Mouse (Mus musculus): ENCODE data around the gene P2rx7. TPM values are rescaled to one million over a fixed set of nuclear protein-coding genes. Genes with fewer than 3 reads are reported as not detected.
"Not testable (repeated sequence)": the region's sequence is repeated elsewhere in the genome, so short reads cannot be mapped to it uniquely, and the experiment has no call there.

The P2rx7 gene
- total RNA-seq, 2 experiments from 2014 or later, result 3.5 to 5.2 TPM

DNA sequence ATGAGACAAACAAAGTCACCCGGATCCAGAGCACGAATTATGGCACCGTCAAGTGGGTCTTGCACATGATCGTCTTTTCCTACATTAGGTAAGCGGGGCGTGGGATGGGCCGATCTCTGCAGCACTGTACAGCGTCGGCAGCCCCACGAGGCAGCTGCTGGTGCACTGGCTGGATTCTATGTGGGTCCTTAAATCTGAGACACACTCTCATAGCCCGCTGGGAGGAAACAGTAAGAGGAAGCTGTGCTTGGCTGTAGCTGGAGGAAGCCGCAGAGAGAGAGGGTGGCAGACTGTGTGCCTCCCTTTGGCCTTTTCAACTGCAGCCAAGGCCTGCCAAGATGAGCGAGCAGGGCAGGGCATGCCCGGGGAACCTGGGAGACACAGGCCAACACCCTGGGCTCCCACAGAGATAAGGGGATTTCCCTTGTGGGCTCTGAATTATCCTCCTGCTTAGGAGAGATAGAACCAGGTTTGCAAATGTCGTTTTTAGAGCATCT, 448 bp downstream of the P2rx7 start:
- DNase-seq, result peak; percentile 36 to 40

DNA sequence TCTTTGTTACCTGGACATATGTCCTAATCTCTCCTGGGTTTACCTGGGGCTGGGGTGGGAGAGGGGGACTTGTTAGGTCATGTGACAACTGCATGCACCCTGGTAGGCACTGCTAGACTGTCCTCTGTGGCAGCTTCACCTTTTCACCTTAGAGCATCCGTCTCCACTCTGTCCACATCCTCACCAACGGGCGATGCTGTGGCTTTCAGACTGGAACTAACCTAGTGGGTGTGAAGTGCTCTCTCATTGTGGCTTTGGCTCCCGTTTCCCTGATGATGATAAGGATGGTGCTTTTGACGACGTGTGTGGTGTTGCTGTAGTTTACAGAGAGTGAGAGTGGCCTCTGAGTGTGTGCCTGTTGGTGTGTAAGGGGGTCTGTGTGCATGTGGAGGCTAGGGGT, 1.6 kb downstream of the P2rx7 start:
- intact Hi-C loops (cut with DNase I), result loop anchor here (10.0 kb wide), 1 partner anchor 380 kb away; the partner anchor contains the start of gene Tctn1
- no peak for DNase-seq

More for the DNA sequence above, 448 bp downstream of the P2rx7 start:
- intact Hi-C loops (cut with DNase I), result loop anchor here (10.0 kb wide), 1 partner anchor 379 kb away; the partner anchor contains the start of gene Tctn1

DNA sequence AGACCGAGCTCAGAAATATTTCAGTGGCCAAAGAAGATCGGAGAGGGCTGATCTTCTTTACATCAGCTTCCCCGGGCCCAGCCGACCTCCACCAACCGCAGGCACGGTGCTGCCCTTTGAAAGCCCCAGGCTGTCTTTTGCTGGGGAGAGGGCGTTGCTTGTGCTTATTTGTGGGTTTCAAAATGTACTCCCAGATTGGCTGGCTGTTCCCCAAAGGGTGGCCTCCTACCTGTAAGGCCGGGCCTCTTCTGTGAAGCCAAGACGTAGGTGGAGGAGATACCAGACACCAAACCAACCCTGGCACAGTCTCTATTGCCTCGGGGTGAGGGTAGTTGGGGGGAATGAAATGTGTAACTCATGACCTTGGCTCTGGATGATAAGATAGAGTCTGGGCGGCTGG, 2.3 kb downstream of the P2rx7 start:
- no peak for DNase-seq
- intact Hi-C loops (cut with DNase I), result loop anchor here (10.0 kb wide), 1 partner anchor 381 kb away; the partner anchor contains the start of gene Tctn1

DNA sequence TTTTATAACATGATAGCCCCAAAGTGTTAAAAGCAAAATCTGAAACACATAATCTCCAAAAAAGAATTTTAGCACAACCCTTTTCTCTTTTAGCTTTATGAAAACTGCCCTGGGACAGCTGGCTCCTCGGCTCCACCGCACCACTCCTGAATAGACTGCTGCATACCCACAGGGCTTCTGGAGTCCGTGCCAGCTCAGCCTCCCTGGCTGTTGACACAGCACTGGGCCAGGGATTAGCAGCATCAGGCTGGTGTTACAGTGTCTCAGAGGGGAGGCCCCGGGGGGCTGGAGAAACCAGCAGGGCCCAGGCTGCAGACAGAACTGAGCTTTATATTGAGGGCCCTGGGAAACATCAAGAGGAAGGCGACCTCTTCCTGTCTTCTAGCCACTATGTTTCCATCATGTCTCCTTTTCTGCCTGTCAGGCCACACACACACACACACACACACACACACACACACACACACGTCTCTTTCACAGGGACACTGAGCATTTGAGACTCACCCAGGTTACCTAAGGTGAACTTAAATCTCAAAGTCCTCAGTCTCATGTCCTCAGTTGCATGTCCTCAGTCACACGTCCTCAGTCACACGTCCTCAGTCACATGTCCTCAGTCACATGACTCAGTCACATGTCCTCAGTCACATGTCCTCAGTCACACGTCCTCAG, 3.7 kb downstream of the P2rx7 start:
- DNase-seq, result peak in 1 of 2 experiments; percentile 21
- intact Hi-C loops (cut with DNase I), result loop anchor here (10.0 kb wide), 1 partner anchor 383 kb away; the partner anchor contains the start of gene Tctn1

DNA sequence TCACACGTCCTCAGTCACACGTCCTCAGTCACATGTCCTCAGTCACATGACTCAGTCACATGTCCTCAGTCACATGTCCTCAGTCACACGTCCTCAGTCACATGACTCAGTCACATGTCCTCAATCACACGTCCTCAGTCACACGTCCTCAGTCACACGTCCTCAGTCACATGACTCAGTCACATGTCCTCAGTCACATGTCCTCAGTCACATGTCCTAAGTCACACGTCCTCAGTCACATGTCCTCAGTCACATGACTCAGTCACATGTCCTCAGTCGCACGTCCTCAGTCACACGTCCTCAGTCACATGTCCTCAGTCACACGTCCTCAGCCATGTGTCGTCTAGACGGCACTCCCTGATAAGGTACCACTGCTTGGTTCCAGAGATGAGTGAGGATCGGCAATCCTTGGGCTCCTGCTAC, 4.3 kb downstream of the P2rx7 start:
- intact Hi-C loops (cut with DNase I), result loop anchor here (10.0 kb wide), 1 partner anchor 383 kb away; the partner anchor contains the start of gene Tctn1
- DNase-seq, result not testable (repeated sequence)

DNA sequence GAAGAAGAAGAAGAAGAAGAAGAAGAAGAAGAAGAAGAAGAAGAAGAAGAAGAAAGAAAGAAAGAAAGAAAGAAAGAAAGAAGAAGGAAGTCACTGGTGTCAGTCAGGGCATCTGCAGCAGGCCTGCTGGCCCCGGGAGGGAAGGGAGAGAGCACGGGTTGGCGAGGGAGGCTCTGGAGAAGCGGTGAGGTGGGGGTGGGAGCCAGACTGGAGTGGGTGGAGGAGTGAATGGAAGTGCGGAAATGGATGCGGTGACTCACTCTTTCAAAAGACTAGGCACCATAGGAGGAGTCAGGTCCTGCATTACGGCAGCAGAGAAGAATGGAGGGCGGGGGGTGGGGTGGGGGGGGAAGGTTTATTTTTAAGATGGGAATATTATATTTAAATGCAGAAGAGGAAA, 5.6 kb downstream of the P2rx7 start:
- intact Hi-C loops (cut with DNase I), result loop anchor here (10.0 kb wide), 1 partner anchor 384 kb away; the partner anchor contains the start of gene Tctn1
- no peak for DNase-seq

DNA sequence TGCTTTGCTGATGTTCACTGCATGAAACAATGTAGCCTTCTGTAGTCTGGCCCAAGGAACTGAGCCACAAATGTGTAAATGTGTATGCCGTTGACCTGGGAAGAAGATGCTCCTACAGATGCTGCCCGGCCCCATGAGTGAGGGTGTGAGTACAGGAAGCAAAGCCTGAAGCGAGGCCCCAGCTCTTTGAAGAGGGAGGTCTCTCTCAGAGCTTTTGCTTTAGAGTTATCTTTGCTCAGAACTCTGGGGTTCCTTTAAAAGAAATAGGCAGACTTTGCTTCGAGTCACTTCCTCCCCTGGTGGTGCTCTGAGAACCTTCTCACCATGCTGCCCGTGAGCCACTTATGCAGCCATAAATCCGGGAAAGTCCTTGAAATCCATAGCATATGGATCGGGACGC, 6.4 kb downstream of the P2rx7 start:
- DNase-seq, result no peak
- intact Hi-C loops (cut with DNase I), result no loop called here

DNA sequence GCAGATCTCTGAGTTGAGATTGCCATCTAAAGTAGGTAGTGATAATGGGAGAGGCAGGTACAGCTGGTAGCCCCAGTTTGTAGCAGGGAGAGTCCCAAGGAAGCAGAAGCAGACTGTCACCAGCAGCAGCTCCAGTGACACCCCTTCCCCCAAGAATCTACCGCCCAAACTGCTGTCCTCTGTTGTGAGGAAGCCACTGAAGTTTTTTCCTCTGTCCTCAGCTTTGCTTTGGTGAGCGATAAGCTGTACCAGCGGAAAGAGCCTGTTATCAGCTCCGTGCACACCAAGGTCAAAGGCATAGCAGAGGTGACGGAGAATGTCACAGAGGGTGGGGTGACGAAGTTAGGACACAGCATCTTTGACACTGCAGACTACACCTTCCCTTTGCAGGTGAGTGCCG, 8.8 kb downstream of the P2rx7 start:
- intact Hi-C loops (cut with DNase I), result no loop called here
- DNase-seq, result peak; percentile 27 to 46

DNA sequence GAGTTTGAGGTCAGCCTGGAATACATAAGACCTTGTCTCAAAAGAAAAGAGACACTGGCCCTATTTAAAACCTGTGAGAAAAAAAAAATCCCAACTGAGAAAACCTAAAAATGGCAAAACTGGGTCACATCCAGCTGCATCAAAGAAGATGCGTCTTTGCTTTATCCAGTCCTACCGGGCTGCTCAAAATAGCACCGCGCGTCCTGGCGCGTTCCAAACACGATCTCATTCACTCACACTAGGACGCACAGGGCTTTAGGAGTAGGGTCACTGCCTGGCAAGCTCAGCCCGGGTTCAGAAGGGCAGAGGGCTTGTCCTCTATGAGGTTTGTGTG, 9.4 kb downstream of the P2rx7 start:
- intact Hi-C loops (cut with DNase I), result no loop called here
- peak in 1 of 2 experiments; percentile 27 for DNase-seq

DNA sequence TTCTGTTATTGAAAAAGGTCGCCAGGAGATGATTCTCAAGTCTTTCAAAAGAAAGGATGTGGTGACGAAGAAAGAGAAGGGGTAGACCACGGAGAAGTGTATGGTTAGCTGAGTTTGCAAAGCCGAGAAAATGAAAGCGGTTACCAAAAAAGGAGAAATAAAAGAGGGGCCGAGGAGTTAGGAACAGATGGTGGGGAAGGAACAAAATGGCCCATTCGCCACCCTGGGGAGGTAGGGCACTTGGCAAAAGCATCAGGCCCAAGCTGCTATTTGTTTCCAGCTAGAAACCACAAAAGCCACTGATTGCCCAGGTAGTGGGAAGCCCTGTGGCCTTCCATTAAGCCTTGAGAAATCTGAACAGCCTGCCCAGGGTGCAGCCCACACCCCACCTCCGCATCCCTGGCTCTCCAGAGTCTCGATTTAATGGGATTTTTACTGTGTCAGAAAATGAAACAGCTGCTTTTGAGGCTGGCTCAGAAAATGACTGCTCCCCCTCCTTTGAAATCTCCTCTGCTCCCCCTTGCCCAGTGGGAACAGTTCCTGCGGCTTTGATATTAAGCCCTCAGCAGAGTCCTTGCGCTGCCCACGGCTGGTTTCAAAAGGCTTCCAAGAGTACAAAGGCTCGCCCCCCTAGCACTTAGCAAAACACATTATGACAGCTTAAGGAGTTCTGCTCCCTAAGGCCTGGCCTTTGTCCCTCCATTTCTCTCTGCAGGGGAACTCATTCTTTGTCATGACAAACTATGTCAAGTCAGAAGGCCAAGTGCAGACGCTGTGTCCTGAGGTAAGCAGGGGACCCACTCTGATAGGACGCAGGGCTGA, 9.9 kb downstream of the P2rx7 start:
- intact Hi-C loops (cut with DNase I), result no loop called here
- DNase-seq, result no peak

DNA sequence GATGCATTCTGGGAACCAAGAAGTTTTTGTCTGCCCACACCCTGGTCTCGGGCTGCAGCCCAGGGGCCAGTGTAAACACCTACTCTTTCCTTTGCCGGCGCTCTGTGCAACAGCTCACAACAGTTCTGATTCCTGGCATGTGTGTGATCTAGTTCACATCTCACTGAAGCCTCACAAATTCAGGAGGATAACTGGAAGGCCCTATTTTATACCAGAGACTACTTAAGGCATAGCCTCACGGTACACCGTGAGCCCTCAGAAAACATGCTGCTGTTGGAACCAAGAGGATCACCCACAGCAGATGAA, 10.5 kb downstream of the P2rx7 start:
- peak in 1 of 2 experiments; percentile 25 for DNase-seq
- intact Hi-C loops (cut with DNase I), result no loop called here

DNA sequence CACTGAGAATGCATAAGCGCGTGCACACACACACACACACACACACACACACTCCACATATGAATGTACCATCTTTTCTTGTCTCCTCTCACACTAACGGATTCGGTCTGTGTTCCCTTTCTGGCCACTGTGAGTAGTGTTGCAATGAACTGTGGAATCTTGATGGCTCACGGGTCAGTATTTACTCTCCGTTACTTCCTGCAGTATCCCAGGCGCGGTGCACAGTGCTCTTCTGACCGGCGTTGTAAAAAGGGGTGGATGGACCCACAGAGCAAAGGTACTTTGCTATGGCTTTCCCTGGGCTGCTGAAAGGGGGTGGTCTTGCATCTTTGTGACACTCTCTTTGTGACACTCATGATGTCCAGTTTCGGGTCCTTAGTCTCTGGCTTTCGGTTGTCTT, 13.1 kb downstream of the P2rx7 start:
- intact Hi-C loops (cut with DNase I), result no loop called here
- DNase-seq, result no peak

DNA sequence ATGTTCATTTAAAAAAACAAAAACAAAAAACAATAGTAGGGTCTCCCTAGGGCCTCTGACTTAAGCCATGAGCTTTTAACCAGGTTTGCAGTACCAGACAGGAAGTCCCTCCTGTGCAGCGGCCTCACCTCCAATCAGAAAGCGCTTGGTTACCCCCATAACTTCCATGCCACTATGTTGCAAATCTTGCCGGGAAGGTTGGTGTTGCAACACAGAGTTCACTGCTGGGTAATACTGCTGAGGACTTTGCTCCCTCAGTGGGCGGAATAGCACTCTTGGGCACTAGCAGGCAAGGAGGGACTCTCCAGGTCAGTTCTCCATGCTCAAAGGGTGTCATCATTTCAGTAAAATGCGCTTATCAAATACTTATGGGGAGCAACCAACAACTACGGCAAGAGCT, 18.8 kb downstream of the P2rx7 start:
- intact Hi-C loops (cut with DNase I), result no loop called here
- no peak for DNase-seq

DNA sequence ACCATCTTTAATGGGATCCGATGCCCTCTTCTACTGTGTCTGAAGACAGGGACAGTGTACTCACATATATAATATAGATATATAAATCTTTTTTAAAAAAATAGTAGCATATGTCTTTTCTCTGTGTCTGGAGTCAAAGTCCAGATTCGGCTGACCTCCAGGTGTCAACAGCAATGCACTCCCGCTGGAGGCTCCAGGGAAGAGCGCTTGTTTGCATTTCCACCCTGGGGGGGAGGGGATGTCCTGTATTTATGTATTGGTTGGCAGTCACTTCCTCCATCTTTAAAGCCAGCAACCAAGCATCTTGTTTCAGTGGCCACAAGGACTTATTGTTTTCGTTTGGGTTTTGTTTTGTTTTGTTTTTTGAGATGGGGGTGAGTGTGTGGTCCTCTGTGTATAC, 21.3 kb downstream of the P2rx7 start:
- no peak for DNase-seq
- intact Hi-C loops (cut with DNase I), result no loop called here

DNA sequence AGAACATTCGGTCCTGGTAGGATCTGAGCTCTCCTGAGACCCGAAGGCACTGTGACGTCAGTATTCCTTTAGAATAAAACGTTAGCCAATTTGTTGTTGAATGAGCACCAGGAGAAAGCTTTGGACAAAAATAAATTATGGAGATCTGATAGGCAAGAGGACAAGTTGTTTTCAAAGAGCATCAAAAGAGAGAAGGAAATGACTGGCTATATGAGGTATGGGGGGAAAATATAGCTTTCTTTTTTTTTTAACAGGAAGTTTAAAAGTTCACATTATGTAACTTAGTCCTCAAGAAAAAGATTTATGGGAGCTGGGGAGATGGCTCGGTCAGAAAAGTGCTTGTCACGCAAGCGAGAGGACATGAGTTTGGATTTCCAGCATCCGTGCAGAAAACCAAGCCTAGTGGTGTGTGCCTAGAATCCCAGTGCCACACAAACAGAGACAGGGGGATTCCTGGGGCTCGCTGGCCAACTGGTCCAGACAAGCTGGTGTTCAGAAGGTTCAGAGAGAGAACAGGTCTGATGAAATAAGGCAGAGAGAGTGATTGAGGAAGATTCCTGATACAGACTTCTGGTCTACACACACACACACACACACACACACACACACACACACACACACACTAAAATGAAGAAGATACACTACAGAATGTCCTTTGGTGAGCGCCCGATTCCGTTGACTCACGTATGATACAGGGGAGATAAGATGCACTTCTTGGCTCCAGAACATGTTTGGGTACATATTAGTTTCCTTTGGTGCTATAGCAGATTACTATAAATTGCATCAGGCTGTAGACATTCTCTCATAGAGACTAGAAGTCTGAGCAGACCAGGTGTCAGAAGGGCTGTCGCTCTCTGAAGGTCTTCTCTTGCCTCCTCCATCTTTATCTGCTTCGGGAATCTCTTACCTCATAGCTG, 25.5 kb downstream of the P2rx7 start:
- DNase-seq, result no peak
- intact Hi-C loops (cut with DNase I), result no loop called here

DNA sequence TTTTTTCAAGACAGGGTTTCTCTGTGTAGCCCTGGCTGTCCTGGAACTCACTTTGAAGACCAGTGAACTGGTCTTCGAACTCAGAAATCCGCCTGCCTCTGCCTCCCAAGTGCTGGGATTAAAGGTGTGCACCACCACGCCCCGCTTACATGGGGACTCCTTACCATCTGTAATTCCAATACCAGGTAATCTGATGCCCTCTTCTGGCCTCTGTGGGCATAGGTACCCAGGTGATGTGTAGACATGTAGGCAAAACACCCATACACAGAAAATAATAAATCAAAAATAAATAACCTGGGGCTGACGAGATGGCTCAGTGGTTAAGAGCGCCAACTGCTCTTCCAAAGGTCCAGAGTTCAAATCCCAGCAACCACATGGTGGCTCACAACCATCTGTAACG, 27.9 kb downstream of the P2rx7 start:
- intact Hi-C loops (cut with DNase I), result not testable (repeated sequence)
- peak in 1 of 2 experiments; percentile 25 for DNase-seq

DNA sequence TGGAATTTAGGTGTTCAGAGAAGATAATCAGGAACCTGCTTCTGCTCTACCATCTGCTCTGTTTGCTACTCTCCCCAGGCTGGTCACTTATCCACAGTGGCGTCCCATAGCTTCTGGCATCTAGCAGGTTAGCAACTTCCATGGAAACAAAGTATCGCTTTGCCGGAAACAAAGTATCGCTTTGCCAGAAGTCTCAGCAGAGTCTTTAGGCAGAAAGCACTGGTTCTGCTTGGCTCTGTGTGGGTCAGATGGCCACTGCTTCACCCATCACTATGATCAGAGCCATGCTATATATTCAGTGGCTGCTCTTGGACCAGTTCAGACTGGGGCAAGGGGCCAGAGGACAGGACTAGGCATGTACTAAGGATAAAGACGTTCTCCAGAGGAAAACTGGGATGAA, 28.6 kb downstream of the P2rx7 start:
- intact Hi-C loops (cut with DNase I), result no loop called here
- DNase-seq, result no peak

DNA sequence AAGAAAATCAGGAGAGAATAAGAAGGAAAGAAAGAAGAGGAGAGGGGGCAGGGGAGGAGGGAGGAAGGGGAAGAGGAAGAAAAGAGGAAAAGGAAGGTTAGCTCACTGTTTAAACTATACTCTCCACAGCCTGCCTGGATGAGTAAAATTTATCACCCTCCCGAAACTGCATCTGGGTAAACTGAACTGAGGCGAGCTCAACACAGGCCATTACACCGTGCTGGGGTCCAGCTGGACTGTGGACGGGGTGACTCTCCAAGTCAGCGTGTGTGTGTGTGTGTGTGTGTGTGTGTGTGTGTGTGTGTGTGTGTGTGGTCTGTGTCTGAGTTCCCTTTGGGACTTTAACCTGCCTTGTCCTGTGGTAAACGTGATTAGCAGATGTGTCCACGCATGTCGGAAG, 32.3 kb downstream of the P2rx7 start:
- DNase-seq, result no peak
- intact Hi-C loops (cut with DNase I), result no loop called here

DNA sequence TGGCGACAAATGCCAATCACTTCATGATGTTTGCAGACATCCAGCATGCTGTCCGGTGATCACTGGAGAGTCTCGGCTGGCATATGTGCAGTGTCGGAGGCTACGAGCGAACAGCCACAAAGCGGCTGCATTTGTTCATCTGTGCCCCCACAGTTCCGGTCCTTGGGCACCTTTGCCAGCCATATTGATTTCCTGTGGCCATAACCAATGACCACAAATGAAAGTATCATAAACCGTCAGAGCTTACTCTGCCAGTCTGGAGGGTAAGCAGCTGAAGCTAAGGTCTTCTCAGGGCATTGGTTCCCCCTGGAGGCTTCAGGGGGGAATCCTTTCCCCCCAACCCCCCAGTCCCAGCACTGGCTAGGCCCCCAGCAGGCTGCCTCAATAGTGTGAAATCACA, 34.3 kb downstream of the P2rx7 start:
- intact Hi-C loops (cut with DNase I), result no loop called here
- no peak for DNase-seq

DNA sequence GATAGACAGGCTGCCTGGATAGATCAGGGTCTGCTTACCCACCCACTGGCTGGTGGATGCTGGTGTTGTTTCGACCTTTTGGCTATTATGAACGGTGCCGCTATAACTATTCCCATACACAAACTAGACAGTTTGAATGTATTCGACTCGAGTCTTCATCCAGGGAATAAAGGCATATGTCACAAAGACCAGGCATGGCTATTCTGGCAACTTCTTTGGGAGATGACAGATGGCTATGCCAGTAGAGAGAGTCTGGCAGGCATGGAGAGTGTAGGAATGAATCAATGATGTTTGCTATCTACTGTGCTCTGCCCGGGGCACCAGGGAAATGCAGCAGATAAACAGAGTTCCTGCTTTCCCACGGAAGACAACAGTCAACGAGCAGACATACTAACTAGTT, 36.2 kb downstream of the P2rx7 start:
- DNase-seq, result no peak
- intact Hi-C loops (cut with DNase I), result no loop called here

DNA sequence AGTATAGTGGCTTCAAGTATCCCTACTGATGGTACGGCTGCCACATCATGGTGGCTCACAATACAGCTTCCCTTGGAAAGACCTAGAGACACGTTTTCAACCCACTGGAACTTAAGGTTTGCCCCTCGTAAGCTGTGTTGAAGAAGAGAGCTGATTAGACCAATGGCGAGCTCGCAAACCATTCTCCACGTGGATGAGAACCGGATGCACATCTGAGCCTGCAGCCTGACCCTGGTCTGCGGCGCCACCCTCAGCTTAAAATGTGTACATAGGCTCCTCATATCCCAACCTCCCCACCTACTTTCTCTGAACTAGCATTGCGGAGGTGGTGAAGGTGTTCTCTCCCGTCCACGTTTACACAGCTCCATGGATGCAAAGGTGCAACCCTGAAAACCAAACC, 37.6 kb downstream of the P2rx7 start:
- DNase-seq, result no peak

More for the DNA sequence above, 37.6 kb downstream of the P2rx7 start:
- intact Hi-C loops (cut with DNase I), result no loop called here

Measured in heart, postnatal 10 days (tissue).